Mouse (Mus musculus): Measurements from ENCODE around the gene Stk31.
A peak's percentile ranks its signal among the peaks of the same experiment; 100 is the strongest.
"Not testable (repeated sequence)": the region's sequence is repeated elsewhere in the genome, so short reads cannot be mapped to it uniquely, and the experiment has no call there.

Stk31 gene

DNA sequence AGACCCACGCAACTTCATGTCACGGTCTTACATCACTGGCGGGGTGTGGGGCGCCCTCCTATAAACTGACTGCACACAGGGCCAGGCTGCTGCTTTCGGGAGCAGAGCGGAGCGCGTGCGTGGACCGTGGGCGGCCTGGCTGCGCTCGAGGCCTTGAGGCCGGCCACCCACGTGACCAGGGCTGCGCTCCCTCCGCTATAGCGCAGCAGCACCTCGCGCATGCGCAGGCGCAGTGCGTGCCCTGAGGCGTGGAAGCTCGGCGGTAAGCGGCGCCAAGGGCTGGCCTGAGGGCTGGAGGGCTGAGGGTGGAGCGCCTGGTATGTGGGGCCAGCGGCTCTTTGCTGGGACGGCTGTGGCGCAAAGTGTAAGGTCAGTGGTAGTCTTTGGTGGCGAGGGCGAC lies at the start of gene Stk31:
Stk31 (plus strand) TSS at position 289 of the 400 bp plus-strand sequence.
- peak; percentile 13 for DNase-seq

DNA sequence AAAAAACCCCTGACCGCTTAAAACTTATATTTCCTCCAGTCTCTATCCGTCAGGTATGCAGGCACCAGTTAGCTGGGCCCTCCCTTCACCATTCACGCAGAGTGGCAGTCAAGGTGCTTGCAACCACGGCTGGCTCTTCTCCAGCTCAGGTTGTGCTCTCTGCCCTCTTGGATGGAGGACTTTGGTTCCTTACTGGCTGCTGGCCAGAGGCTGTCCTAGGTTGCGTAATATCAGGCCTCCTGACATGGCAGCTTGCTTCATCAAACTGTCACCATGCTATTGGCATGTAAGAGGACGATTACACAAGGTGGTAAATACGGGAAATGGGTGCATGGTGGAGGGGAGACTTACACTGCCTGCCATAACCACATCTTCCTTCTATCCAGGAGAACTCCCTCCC lies 45.6 kb upstream of the Stk31 start:
- no peak for DNase-seq

DNA sequence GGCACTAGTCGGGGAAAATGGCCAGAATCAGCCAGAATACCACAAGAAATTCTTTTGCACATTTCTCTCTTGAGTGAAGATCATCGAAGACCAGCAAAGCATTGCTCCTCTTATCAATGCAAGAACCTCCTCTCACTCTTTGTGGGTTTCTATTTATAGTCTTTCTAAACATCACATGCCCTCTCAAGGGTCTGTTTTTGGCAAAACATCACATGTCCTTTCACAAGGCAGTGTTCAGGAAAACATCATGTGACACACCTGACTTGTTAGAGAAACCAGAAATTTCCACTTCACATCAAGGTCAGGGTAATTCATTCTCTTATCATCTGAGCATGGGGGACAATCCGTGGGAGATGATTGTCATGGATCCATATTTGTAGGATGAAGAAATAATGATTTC lies 40.8 kb upstream of the Stk31 start:
- no peak for DNase-seq

DNA sequence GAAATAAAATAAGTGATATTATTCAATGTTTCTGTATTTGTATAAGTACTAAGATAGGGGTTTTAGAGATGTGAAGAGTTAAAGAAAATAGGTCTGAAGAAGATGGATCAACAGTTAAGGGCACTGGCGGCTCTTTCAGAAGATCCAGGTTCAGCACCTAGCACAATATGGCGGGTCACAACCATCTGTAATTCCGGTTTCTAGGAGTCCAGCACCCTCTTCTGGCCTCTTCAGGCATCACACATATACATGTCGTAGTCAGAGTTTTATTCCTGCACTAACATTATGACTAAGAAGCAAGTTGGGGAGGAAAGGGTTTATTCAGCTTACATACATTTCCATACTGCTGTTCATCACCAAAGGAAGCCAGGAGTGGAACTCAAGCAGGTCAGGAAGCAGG lies 40.2 kb upstream of the Stk31 start:
- no peak for DNase-seq

DNA sequence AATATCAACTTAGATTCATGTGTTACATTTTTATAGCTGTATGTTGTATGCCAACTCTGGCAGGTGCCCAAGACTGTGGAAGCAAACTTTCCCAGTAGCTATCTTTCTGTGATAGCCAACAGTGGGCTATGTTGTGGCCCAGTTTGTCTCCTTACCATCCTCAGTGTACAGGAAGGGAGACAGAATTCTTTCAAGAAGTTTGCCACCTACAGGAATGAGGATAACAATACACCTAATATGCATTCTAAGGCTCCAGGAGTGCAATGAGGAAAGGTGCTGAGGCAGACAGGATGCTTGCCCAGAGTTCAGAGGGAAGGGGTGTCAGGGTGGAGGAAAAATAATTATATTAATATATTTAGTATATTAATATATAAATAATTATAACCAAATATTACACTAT lies 35.0 kb upstream of the Stk31 start:
- DNase-seq = no peak

DNA sequence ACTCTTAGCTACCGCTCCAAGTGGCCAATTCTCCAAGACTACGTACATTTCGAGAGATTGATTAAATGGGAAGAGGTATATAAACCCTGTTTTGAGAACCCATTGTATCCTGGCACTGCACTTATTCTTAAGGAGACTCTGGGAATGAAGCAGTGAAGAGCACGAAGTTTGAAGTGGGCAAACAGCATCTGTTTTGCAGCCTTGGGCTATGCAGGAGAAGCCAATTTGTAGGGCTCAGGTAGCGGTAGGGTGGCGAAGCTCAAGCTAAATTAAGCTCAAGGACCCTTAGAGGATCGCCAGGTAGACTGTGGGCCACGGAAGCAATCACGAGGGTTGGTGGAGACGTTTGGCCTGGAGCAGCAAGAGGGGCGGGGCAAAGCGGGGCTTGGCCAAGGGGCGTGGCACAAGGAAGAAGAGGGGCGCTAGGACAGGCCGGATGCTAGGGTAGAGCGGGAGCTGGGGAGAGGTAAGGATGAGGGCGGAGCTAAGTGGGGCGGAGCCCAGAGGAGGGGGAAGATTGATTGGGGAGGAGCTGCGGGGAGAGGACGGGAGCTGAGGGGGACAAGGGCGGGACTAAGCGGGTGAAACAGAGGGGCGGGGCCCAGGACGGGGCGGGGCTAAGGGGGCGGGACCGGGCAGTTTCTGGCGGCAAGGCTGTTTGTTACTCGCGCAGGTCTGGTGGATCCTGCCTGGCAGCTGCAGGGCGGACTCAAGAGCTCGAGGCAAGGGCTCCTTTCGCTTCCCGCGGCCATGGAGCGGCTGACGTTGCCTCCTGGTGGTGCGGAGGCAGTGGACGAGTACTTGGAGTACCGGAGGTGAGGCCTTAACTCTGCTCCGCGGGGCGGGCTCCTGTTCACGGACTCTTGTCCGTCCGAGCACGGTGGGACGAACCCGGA lies 28.0 kb upstream of the Stk31 start, which contains the start of gene Fam221a:
Fam221a (plus strand) TSS at position 581 of the 896 bp plus-strand sequence.
- peak; percentile 82 for DNase-seq

DNA sequence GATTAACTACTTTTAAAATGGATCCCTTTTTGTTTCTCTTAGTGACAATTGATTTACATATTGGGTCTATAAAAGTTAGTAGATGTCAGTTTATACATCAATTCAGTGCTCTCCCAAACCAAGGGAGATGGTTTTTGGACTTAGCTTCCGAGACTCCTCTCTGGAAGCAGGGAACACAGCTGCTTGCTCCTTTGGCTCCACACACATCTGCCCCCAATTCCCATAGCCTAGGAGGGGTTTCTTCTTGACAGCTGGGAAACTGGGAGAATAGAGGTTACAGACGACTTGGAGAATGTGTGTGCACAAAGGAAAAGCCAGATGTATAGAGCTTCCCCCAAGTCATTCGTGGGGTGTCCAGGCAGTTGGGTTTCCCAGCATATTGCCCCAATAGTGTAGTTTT lies 27.2 kb upstream of the Stk31 start:
- no peak for DNase-seq

DNA sequence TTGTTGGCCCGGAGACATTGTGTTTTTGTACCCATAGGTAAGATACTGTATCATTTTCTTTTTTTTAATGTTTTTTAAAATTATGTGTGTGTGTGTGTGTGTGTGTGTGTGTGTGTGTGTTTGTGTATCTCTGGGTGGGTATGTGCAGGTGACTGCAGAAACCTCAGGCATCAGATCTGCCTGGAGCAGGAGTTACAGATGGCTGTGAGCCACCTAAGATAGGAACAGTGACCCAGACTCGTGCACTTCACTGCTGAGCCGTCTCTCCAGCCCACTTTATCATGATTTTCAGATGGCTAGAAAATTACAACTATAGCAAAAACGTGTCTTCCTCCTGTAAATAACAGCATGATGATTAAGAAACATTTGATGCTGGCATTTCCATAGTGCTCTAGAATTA lies 22.7 kb upstream of the Stk31 start:
- DNase-seq = no peak

DNA sequence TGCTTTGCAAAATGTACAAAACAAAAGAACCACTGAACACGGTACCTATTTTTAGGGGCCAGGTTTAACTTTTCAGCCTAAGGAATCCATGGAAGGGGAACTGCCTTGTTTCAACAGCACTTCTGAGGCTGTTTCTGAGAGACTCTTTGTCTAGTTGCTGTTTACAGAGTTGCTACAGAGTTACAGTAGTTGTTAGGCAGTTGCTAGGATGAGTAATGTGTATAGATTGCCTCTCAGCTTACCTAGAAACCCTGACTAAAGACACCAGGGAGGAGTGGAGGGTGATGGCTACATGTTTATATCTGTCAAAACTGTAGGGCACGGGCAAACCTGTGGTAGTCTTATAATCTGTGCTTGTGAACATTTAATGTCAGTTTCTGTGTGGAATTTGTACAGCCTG lies 21.5 kb upstream of the Stk31 start:
- DNase-seq = no peak

DNA sequence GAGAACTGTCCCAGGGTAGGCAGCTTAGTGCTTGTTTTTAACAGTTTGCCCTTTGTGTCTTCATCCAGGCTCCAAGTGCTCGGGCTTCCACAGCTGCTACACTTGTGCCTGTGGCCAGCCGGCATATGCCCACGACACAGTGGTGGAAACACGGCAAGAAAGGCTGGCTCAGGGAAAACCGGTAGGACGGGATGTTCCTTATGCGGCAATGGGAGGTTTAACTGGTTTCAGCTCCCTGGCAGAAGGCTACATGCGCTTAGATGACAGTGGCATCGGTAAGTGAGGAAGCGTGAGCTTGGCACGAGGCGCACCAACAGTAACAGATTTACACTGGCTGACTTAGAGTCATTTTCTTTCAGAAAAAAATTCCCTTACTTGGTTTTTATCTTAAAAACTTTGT lies 17.1 kb upstream of the Stk31 start:
- no peak for DNase-seq

DNA sequence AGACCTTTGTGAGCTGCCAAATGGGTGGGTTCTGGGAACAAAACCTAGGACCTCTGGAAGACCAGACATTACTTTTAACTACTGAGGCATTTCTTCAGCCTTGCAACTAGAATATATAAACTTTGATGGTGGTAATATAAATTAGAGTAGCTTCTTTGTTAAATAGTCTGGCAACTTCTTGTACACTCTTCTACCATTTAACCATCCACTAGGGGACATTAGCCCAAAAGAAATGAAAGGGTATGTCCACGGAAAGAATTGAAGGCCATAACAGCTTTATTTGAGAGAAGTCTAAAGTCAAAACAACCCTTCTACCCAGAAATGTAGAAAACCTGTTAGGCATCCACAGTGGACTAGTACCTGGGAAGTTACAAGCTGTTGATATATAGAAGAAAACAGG lies 1.1 kb upstream of the Stk31 start:
- no peak for DNase-seq

DNA sequence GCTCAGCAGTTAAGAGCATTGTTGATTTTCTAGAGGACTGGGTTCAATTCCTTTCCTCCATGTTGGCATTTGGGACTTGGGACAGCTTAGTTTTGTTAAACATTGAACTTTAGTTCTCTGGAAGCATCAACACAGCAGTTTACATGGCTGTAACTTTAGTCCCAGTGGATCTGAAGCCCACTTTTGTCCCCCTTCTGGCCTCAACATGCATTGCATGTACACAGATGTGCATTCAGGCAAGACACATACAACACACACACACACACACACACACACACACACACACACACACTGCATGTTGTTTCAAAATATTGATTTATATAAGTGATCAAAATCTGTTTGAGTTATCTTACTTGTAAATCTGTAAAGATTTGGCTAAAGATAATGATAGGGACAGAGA lies 2.1 kb downstream of the Stk31 start:
- no peak for DNase-seq

DNA sequence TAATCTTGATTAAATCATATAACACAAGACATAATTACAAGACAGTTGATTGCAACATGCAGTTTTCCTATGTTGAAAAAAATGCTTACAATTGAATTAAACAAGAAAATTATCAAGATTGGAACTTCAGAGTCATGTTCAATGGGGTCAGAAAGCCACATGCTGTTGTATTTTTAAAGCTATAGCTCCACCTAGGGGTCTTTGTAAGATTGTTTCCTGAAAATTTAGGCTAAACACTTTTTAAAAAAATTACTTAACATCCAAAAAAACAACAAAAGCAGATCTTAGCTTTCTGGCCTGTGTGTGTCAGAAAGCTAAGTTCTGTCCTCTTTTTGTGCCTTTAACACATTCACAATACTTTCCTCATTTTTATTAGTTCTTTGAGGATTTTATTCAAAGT lies 3.0 kb downstream of the Stk31 start:
- no peak for DNase-seq

DNA sequence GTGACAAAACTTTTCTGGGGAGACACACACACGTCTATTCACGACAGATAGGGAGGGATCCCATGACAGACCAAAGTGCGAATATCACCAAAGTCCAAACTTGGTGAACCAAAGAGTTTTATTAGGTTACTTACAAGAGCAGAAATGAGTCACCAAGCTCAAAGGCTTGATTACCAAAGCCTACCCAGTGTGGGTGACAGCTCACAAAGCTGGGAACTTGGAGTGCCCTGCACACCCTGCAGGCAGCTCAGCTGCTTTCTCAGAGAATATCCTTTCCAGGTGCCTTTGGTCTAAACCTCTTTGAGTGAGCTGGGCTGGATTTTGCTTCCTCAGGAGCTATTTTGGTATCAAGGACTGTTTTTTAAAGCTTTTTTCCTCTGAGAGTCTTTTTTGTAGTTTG lies 15.4 kb downstream of the Stk31 start:
- no peak for DNase-seq

DNA sequence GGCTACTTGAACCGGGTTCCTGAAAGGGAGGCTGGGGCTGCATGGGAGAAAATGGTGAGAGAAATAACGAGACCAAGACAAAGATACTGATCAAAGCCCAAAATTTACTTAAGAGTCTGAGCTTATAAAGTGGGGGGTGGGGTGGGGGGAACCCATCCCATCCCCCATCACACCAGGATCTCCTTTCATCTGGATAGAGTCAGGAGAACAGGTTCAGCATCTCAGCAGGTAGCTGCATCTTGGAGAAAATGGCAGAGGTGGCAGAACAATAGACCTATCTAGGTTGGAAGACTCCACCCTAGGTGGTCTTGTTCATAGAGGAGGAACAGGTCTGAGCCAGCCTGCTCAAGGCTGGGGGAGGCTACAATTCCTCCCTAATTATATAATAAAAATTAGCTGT lies 17.6 kb downstream of the Stk31 start:
- not testable (repeated sequence) for DNase-seq

DNA sequence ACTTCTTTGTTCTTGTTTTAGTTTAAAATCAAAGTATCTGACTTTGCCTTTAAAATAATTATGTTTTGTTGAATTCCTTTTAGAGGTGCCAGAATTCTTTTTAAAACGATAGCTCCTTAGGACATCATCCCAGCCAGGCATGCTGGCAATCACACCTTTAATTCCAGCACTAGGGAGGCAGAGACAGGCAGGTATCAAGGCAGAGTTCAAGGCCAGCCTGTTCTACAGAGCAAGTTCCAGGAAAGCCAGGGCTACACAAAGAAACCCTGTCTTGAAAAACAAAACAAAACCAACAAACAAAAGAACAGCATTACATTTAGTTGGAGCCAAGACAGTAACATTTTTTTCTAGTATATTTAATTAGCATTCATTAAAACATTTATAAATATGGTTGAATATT lies 20.6 kb downstream of the Stk31 start:
- DNase-seq = no peak

DNA sequence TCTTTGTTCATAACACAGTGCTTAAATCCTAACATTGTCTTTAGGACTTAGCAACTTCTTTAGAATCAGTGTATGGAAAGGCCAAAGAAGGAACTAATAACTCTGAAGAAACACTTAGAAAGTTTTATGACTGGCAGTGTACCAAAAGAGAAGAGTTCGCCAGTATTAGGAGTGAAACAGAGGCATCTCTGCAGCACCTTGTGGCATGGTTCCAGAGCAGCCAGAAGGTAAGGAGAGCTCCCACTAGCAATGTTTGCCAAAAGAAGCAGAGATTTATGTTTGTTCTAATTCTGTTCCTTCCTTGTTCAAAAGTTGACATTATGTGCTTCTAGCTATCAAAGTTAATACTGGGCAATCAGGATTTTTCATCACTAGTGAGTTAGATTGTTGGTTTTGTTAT lies 41.9 kb downstream of the Stk31 start:
- DNase-seq = peak; percentile 6

DNA sequence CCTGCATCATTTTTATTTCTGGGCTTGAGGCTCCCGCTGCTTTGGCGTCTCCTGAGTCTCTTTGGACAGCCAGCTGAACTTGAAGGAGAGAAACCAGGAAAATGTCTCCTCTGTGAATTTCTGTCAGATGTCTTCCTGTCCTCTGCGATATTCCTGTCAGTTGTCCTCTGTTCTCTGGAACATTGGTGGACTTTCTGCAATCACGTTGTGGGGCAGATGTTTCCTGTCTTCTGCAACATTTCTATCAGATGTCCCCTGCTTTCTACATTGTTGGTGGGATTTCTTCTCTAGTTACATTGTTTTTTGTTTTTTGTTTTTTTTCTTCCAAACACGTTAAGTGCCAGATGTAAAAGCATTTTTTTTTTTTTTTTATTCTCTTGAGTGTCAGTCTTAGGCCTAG lies 62.7 kb downstream of the Stk31 start:
- DNase-seq = no peak

DNA sequence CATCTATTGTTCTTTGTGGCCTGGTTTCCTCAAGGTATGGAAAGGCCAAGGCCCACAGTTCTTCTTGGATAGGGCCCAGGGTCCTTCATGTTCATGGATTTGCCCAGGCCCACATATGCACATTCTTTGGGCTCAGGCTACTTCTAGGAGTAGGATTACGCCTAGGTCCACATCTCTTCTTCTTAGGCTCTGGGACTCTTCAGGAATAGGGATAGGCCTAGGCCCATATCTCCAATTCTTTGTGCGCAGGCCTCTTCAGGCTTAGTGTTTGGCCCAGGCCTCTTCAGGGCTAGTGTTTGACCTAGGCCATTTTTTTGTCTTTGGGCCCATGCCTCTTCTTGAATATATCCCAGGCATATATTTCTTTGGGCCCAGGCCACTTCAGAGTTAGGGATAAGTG lies 87.8 kb downstream of the Stk31 start:
- no peak for DNase-seq

DNA sequence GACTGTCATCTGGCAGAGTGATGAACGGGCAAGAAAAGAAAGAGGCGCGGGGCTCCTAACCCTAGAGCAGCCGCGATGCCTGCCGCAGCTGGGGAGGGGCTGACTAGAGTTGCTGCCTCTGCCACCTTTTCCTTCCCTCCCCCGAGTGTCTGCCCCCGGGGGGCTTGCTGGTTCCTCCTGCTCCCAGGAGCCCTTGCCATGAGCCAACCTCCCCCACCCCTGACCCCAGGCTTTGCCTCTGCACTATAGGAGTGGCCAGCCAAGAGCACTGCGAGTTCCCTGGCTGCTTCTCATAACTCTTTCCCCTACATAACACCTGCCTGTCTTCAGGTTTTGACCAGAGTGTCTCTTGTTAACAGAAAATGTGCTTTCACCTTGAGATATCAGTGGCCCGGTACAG lies 96.1 kb downstream of the Stk31 start:
- no peak for DNase-seq

DNA sequence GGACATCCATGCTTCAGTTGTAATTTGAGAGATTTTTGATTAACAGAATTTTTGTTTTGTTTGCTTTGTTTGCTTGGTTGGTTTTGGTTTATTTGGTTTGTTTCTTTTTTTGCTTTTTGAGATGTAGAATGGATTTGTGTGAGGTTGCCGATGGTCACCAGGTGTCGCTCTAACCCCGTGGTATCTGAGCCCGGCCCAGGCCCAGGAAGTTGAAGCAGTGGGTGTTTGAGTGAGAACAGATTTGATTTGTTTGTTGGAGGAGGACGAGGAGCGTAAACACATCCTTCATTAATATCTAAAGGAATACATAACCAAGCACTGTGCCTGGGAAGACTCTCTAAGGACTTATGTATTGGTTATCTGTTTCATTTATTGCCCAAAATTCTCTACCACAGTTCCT lies 123.6 kb downstream of the Stk31 start:
- DNase-seq = peak; percentile 31
